Mouse (Mus musculus): ENCODE results near the gene Trpm6. TPM values are rescaled to one million over a fixed set of nuclear protein-coding genes. Genes with fewer than 3 reads are reported as not detected.

Trpm6 gene
- polyA plus RNA-seq, 1 experiment: 1.9 TPM

DNA sequence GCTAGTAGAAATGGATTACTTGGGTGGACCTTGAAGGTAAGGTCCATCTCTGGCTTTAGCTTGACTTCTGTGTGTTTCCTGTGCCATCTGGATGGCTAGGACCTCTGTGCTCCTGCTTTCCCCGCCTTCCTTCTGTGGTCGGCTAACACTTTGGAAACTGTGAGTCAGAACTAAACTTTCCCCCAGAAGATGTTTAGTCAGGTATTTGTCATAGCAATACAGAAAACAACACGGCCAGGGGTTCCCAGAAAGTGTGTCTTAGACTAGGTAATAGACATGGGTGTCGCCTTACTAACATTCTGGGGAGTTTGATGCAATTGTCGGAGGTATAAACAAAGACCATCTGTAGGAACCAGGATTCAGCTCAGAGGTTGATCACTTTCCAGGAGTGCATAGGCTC, 16.6 kb downstream of the Trpm6 start:
- WGBS: 74% methylated on average over 5 of the region's 5 CpGs
- H3K27me3 ChIP-seq (replicated peaks; ENCODE audit: control insufficient read depth, insufficient read depth, low read length): no peaks in the 10 kb centered on the region
- TF ChIP-seq CTCF (conservative IDR thresholded peaks at IDR 0.05; ENCODE audit: insufficient read depth, insufficient read length, low read depth, low read length) (no peak), POLR2A (IDR thresholded peaks at IDR 0.05; ENCODE audit: low read depth, low read length) (no peak)

DNA sequence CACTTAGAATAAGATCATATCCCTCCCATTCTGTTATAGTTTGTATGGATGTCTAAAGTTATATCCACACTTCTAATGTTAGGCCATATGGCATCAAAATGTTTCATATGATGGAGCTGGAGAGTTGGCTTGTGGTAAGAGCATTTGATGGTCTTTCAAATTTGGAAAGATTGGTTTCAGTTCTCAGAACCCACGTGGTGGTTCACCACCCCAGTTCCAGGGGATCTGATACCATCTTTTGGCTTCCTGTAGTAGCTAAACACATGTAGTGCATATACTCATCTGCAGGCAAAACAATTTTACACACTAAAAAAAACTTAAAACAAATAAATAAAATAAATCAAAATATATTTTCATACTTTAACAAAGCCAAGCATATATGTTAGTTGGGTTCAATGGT, 21.3 kb downstream of the Trpm6 start:
- WGBS: 79% methylated on average over 1 of the region's 1 CpGs
- Histone ChIP-seq H3K27ac (ENCODE audit: insufficient read depth, low read depth, low read length) (no peak overlapping the region), H3K36me3 (ENCODE audit: control insufficient read depth, insufficient read depth, low read length) (no peaks in the 10 kb centered on the region), H3K4me1 (ENCODE audit: control insufficient read depth, insufficient read depth, low read length) (peaks cover 4% of the 10 kb centered on the region; the same call in 1 of the 2 replicates), H3K27me3 (replicated peaks; ENCODE audit: control insufficient read depth, insufficient read depth, low read length) (no peaks in the 10 kb centered on the region), H3K4me3 (ENCODE audit: insufficient read depth, low read depth, low read length) (no peak overlapping the region)
- no peak for TF ChIP-seq CTCF (conservative IDR thresholded peaks at IDR 0.05; ENCODE audit: insufficient read depth, insufficient read length, low read depth, low read length)
- TF ChIP-seq POLR2A (IDR thresholded peaks at IDR 0.05; ENCODE audit: low read depth, low read length): no peak
- no peak for DNase-seq

More for the DNA sequence above, 16.6 kb downstream of the Trpm6 start:
- H3K4me1 ChIP-seq (ENCODE audit: control insufficient read depth, insufficient read depth, low read length): no peaks in the 10 kb centered on the region
- H3K4me3 ChIP-seq (ENCODE audit: insufficient read depth, low read depth, low read length): no peak overlapping the region
- H3K27ac ChIP-seq (ENCODE audit: insufficient read depth, low read depth, low read length): no peak overlapping the region
- DNase-seq: no peak
- H3K36me3 ChIP-seq (ENCODE audit: control insufficient read depth, insufficient read depth, low read length): no peaks in the 10 kb centered on the region

DNA sequence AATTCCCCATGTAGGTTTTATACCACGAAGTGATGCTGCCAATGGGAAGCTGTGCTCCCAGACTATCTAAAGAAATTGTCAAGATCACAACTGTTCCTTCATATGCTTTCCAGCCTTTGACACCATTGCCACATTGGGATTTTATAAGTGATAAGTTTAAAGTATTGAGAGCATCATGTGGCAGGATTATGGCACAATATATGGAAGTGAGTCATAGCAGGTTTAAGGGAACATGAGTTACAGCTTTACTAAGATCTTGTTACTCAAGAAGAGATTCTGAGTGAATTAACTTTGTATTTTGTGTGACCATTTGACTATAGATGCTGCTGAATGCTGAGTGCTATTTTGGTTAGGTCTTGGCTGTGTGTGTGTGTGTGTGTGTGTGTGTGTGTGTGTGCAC, 21.8 kb downstream of the Trpm6 start:
- H3K27me3 ChIP-seq (replicated peaks; ENCODE audit: control insufficient read depth, insufficient read depth, low read length): no peaks in the 10 kb centered on the region

DNA sequence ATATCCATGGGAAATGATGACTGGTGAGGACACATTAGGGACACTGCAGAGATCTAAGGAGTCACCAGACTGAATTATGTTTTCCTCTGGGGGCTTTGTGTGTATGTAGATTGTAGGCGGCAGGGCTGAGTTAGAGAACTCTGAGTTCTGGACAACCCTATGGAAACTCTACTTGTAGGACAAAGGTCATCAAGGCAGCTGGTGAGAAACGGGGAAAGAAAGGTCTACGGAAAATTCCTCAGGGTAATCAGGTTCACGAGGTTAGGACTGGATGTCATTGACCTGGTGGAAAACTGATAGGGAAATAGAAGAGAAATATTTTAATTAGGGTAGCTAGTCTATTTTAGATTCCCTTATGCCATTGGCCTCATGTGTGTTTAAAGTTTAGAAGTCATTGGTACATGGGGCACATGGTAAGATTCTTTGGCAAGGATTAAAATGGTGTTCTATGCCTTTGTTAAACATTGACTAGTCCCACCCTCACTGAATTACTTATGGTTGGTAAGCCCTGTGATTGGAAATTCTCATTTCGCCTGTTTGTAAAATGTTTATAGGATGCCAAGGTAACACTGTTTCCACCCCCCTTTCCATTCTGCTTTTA, 23.2 kb downstream of the Trpm6 start:
- Histone ChIP-seq H3K36me3 (ENCODE audit: control insufficient read depth, insufficient read depth, low read length) (no peaks in the 10 kb centered on the region), H3K27me3 (replicated peaks; ENCODE audit: control insufficient read depth, insufficient read depth, low read length) (no peaks in the 10 kb centered on the region), H3K4me1 (ENCODE audit: control insufficient read depth, insufficient read depth, low read length) (peaks cover 4% of the 10 kb centered on the region; the same call in 1 of the 2 replicates), H3K27ac (ENCODE audit: insufficient read depth, low read depth, low read length) (peak overlapping the region; percentile 64), H3K4me3 (ENCODE audit: insufficient read depth, low read depth, low read length) (no peak overlapping the region)
- DNase-seq: peak; percentile 53
- WGBS: 44% methylated on average over 5 of the region's 5 CpGs
- TF ChIP-seq CTCF (conservative IDR thresholded peaks at IDR 0.05; ENCODE audit: insufficient read depth, insufficient read length, low read depth, low read length) (no peak), POLR2A (IDR thresholded peaks at IDR 0.05; ENCODE audit: low read depth, low read length) (no peak)

More for the DNA sequence above, 21.8 kb downstream of the Trpm6 start:
- DNase-seq: no peak
- H3K4me1 ChIP-seq (ENCODE audit: control insufficient read depth, insufficient read depth, low read length): peaks cover 4% of the 10 kb centered on the region; the same call in 1 of the 2 replicates
- TF ChIP-seq POLR2A (IDR thresholded peaks at IDR 0.05; ENCODE audit: low read depth, low read length) (no peak), CTCF (conservative IDR thresholded peaks at IDR 0.05; ENCODE audit: insufficient read depth, insufficient read length, low read depth, low read length) (no peak)
- 88% methylated on average over 1 of the region's 1 CpGs for WGBS
- H3K4me3 ChIP-seq (ENCODE audit: insufficient read depth, low read depth, low read length): no peak overlapping the region
- H3K36me3 ChIP-seq (ENCODE audit: control insufficient read depth, insufficient read depth, low read length): no peaks in the 10 kb centered on the region
- H3K27ac ChIP-seq (ENCODE audit: insufficient read depth, low read depth, low read length): peak overlapping the region; percentile 46; the same call in 1 of the 2 replicates

DNA sequence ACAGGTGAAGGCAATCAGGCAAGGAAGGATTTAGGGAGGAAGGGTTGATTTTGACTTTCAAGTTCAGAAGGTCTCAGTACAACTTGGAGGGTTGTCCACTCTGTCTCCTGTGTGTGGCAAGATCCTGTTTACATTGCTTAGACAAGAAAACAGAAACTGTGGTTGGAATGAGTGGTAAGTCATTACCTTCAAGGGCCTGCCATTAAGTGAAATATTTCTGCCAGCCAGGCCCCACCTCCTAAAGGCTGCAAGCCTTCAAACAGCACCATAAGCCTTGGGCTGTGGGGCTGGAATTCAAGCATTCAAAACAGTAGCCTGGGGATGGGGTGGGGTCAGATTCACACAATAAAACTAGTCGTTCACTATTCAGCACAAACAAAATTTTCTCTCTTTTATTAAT, 24.3 kb downstream of the Trpm6 start:
- no peaks in the 10 kb centered on the region for H3K27me3 ChIP-seq (replicated peaks; ENCODE audit: control insufficient read depth, insufficient read depth, low read length)
- TF ChIP-seq CTCF (conservative IDR thresholded peaks at IDR 0.05; ENCODE audit: insufficient read depth, insufficient read length, low read depth, low read length) (no peak), POLR2A (IDR thresholded peaks at IDR 0.05; ENCODE audit: low read depth, low read length) (no peak)
- 17% methylated on average over 1 of the region's 1 CpGs for WGBS
- DNase-seq: peak; percentile 23
- no peak overlapping the region for H3K4me3 ChIP-seq (ENCODE audit: insufficient read depth, low read depth, low read length)
- H3K4me1 ChIP-seq (ENCODE audit: control insufficient read depth, insufficient read depth, low read length): peaks cover 4% of the 10 kb centered on the region; the same call in 1 of the 2 replicates
- peak overlapping the region; percentile 30; the same call in 1 of the 2 replicates for H3K27ac ChIP-seq (ENCODE audit: insufficient read depth, low read depth, low read length)
- no peaks in the 10 kb centered on the region for H3K36me3 ChIP-seq (ENCODE audit: control insufficient read depth, insufficient read depth, low read length)

DNA sequence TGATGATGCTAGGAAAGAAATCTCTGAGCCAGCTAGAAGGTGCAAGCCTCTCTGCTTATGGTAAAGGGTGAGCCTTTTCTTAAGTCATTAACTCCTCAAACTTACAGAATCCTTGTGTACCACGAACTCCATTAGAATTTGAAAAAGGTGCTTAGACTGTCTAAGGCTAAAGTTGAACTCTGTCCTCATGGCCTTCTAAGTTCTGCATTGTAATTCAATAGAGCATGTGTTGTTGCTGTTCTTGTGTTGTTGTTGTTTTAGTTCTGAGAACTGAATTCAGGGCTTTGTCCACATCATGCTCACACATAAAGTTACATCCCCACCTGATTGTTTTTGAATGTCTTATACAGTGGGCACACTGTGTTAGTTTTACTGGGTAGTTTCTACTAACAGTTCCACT, 49.9 kb downstream of the Trpm6 start:
- H3K27ac ChIP-seq (ENCODE audit: insufficient read depth, low read depth, low read length): no peak overlapping the region
- H3K36me3 ChIP-seq (ENCODE audit: control insufficient read depth, insufficient read depth, low read length): no peaks in the 10 kb centered on the region
- no peak overlapping the region for H3K4me3 ChIP-seq (ENCODE audit: insufficient read depth, low read depth, low read length)
- 83% methylated on average over 1 of the region's 1 CpGs for WGBS
- TF ChIP-seq CTCF (conservative IDR thresholded peaks at IDR 0.05; ENCODE audit: insufficient read depth, insufficient read length, low read depth, low read length) (no peak), POLR2A (IDR thresholded peaks at IDR 0.05; ENCODE audit: low read depth, low read length) (no peak)
- no peak for DNase-seq
- H3K4me1 ChIP-seq (ENCODE audit: control insufficient read depth, insufficient read depth, low read length): no peaks in the 10 kb centered on the region
- H3K27me3 ChIP-seq (replicated peaks; ENCODE audit: control insufficient read depth, insufficient read depth, low read length): no peaks in the 10 kb centered on the region

DNA sequence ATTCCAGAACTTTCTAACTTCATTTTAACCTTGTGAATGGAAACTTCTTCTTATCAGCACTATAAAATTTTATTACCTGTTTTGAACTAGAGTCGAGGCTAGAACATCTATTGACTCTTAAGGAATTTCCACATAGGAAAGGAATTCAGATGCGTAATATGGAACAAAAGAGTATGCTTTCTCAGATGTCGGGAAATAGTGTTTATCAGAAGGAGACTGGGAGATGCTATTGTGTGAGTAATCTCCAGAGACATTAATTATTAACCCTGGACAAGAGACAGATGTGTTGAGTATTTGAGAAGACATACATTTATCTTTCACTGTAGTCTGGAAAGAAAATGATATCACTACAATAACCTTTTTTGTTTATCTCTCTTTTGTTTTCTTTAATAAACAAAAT, 61.5 kb downstream of the Trpm6 start:
- 51% methylated on average over 3 of the region's 3 CpGs for WGBS
- Histone ChIP-seq H3K4me3 (ENCODE audit: insufficient read depth, low read depth, low read length) (no peak overlapping the region), H3K27me3 (replicated peaks; ENCODE audit: control insufficient read depth, insufficient read depth, low read length) (no peaks in the 10 kb centered on the region), H3K4me1 (ENCODE audit: control insufficient read depth, insufficient read depth, low read length) (peaks cover 3% of the 10 kb centered on the region; the same call in 1 of the 2 replicates), H3K36me3 (ENCODE audit: control insufficient read depth, insufficient read depth, low read length) (no peaks in the 10 kb centered on the region), H3K27ac (ENCODE audit: insufficient read depth, low read depth, low read length) (no peak overlapping the region)
- DNase-seq: no peak
- no peak for TF ChIP-seq POLR2A (IDR thresholded peaks at IDR 0.05; ENCODE audit: low read depth, low read length)
- no peak for TF ChIP-seq CTCF (conservative IDR thresholded peaks at IDR 0.05; ENCODE audit: insufficient read depth, insufficient read length, low read depth, low read length)
